Mouse (Mus musculus): ENCODE measurements around the gene Abca8b. TPM values are rescaled to one million over a fixed set of nuclear protein-coding genes. Genes with fewer than 3 reads are reported as not detected.
"Not testable (repeated sequence)": the region's sequence is repeated elsewhere in the genome, so short reads cannot be mapped to it uniquely, and the experiment has no call there.

Gene Abca8b
- 1.3 and 1.5 TPM in 2 replicates for polyA plus RNA-seq (2016; fragmentation: Nextera tagmentation; extraction: Ambion mirVana)

DNA sequence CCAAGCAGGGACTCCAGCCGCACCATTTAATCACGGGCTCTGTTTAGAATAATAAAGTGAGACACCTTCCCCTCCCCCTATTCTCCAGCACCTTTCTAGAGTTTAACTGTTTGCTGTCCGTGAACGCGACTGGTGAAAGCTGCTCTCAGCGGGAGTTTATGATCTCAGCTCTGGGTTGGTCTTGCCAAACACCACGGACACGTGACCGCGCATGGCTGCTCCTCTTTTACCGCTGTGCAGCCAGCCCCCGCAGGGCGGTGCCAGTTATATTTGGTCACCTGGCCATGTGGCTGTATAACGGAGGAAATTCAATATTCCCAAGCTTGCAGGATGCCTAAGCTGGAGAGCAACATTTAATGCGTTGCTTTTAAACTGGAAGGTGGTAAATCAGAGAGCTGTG is at the start of gene Abca8b:
Abca8b (minus strand) TSS at position 222 of the 400 bp plus-strand sequence.
- Histone ChIP-seq H3K9me3 (replicated peaks) (no peaks in the 10 kb centered on the region), H3K36me3 (no peaks in the 10 kb centered on the region), H3K4me2 (replicated peaks) (peak within 1 kb of the TSS; percentile 76), H3K4me3 (peak within 1 kb of the TSS; percentile 40), H3K9ac (peak within 1 kb of the TSS; percentile 55), H3K27me3 (no peaks in the 10 kb centered on the region), H3K4me1 (peaks cover 5% of the 10 kb centered on the region; the same call in 1 of the 2 replicates), H3K27ac (peak within 1 kb of the TSS; percentile 7; the same call in 1 of the 2 replicates)
- peak; percentile 93 for ATAC-seq (ENCODE audit: low FRiP score)
- under 1% methylated on average over 15 of the region's 15 CpGs for WGBS

DNA sequence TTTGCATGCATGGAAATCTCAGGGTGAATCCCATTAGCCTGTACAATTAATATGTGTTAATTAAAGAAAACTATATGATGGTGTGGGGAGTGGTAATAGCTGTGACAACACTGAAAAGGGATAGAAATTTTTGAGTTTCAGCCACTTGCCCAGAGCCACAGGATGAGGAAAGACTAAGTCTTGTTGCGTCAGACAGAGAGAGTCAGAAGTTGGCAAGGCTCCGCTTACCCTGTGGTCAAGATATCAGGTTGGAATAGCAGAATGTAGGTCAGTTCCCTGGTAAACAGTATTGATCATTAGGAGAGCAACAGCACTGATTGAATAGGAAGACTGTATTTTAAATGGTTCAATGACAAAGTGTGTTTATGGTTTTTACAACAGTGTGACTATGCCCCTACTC is 42.1 kb upstream of the Abca8b start:
- Histone ChIP-seq H3K27me3 (no peaks in the 10 kb centered on the region), H3K9me3 (replicated peaks) (no peaks in the 10 kb centered on the region), H3K4me3 (no peak overlapping the region), H3K9ac (no peak overlapping the region), H3K27ac (no peak overlapping the region), H3K4me2 (replicated peaks) (no peak overlapping the region), H3K4me1 (no peaks in the 10 kb centered on the region), H3K36me3 (no peaks in the 10 kb centered on the region)
- WGBS = 94% methylated on average over 2 of the region's 2 CpGs
- no peak for ATAC-seq (ENCODE audit: low FRiP score)

DNA sequence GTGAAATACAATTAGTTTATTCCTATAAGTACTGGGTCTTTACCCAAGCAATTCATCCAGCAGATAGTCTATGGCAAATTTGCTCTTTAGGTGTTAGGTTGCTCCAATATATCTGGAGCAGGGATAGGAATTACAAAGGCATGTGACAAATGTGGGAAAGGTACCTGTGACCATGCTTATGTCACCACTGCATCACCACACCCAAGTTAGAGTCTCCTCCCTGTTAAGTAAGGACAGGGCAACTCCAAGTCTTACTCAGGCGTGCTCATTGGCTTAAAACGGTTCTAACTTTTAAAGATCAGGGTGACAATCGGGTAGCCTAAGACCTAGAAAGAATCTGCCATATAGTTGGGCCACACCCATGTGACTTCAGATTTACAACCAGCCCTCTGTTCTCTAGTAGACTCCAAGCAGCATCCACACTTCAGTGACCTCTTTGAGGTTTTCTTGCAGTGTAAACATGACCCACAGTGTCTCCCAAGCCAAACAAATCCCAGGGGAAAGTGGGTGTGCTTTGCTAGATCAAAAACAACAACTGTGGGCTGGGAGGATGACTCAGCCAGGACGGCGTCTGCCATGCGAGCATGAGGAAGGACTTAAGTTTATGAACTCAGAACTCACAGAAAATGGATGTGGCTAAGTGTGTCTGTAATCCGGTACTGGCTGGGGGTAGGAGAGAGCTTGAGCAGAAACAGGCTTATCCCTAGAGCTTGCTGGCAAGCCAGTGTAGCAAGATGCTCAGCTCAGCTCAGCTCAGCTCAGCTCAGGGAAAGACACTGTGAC is 33.5 kb upstream of the Abca8b start:
- WGBS = 68% methylated on average over 7 of the region's 7 CpGs
- Histone ChIP-seq H3K27ac (no peak overlapping the region), H3K4me1 (no peaks in the 10 kb centered on the region), H3K4me2 (replicated peaks) (no peak overlapping the region), H3K27me3 (no peaks in the 10 kb centered on the region), H3K4me3 (no peak overlapping the region), H3K9me3 (replicated peaks) (no peaks in the 10 kb centered on the region), H3K36me3 (no peaks in the 10 kb centered on the region), H3K9ac (no peak overlapping the region)
- no peak for ATAC-seq (ENCODE audit: low FRiP score)

DNA sequence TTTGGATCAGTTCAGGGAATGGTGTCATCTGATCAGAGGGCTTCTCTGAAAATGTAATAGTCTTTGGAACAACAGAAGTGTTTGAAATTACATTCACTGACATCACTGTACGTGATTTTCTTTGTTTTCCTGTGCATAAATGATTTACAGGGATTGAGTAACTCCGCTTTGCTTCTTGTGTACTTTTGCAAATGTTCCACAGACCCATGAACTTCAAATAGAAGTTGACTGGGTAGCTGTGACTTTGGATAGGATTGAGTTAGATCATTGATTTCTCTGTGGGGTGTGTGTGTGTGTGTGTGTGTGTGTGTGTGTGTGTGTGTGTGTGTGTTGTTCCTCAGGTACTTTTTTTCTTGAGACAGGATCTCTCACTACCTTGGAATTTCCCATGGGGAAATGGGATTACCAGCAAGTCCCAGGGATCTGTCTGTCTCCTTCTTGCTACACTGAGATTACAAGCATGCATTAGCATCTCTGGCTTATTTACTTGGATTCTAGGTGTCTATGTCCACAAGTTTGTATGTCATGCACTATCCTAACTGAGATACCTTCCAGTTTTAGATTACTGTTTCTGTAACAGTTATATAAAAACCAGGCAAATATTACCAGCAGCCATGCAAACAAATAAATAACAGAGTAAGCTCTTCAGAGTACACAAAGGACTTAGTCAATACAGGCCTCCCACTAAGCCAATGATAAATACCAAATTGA is 15.3 kb upstream of the Abca8b start:
- Histone ChIP-seq H3K27me3 (no peaks in the 10 kb centered on the region), H3K4me3 (no peak overlapping the region), H3K9ac (no peak overlapping the region), H3K36me3 (no peaks in the 10 kb centered on the region), H3K4me2 (replicated peaks) (no peak overlapping the region), H3K27ac (no peak overlapping the region), H3K4me1 (no peaks in the 10 kb centered on the region), H3K9me3 (replicated peaks) (no peaks in the 10 kb centered on the region)
- 78% methylated on average over 2 of the region's 2 CpGs for WGBS
- no peak for ATAC-seq (ENCODE audit: low FRiP score)

DNA sequence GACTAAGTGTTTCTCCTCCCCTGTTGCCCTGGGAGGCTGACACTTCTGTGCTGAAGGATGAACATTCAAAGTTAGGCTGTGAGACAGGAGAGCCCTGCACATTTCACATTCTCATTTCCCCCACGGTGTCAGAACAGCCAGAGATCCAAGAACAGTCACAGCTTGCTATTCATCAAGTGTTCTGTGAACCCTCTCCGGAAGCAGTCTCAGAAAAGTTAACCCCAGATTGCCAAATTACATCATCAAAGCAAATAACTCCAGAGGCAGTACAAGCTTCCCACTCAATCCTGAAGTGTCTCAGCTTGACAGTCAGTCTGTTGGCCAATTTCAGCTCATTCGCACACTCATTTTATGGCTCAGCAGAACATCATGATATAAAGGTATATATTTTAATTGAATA is 632 bp downstream of the Abca8b start:
- no peaks in the 10 kb centered on the region for H3K36me3 ChIP-seq
- ATAC-seq (ENCODE audit: low FRiP score) = 0 out of 2 replicates have a peak, but pooled peaks have one; percentile 13
- no peak overlapping the region for H3K9ac ChIP-seq
- peaks cover 5% of the 10 kb centered on the region; the same call in 1 of the 2 replicates for H3K4me1 ChIP-seq
- peak overlapping the region; percentile 76 for H3K4me2 ChIP-seq (replicated peaks)
- no peaks in the 10 kb centered on the region for H3K27me3 ChIP-seq
- H3K4me3 ChIP-seq = peak overlapping the region; percentile 40; the same call in 1 of the 2 replicates
- no peaks in the 10 kb centered on the region for H3K9me3 ChIP-seq (replicated peaks)
- 10% methylated on average over 3 of the region's 3 CpGs for WGBS
- no peak overlapping the region; the same call in 1 of the 2 replicates for H3K27ac ChIP-seq

DNA sequence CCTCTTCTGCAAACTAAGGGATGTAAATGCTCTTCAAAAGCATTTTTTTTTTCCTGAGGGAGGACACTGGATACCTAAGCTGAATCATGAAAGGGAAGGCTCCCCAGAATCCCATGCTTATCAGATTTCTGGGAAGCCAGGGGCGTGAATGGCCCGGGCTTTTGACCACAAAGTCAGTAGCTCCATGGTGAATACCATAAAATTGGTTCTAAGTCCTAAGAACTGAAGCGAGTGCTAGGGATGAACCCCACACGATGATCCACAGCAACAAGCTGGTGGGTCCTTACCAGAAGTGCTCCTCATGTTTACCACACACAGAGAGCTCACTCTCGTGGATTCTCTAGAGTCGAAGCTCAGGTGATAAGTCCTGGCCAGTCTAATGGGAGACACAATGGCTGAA is 1.6 kb downstream of the Abca8b start:
- H3K27ac ChIP-seq = no peak overlapping the region
- peaks cover 5% of the 10 kb centered on the region; the same call in 1 of the 2 replicates for H3K4me1 ChIP-seq
- no peaks in the 10 kb centered on the region for H3K9me3 ChIP-seq (replicated peaks)
- no peak overlapping the region for H3K9ac ChIP-seq
- peak overlapping the region; percentile 3; the same call in 1 of the 2 replicates for H3K4me2 ChIP-seq (replicated peaks)
- H3K36me3 ChIP-seq = no peaks in the 10 kb centered on the region
- WGBS = 57% methylated on average over 6 of the region's 6 CpGs
- no peaks in the 10 kb centered on the region for H3K27me3 ChIP-seq
- no peak for ATAC-seq (ENCODE audit: low FRiP score)
- H3K4me3 ChIP-seq = no peak overlapping the region

DNA sequence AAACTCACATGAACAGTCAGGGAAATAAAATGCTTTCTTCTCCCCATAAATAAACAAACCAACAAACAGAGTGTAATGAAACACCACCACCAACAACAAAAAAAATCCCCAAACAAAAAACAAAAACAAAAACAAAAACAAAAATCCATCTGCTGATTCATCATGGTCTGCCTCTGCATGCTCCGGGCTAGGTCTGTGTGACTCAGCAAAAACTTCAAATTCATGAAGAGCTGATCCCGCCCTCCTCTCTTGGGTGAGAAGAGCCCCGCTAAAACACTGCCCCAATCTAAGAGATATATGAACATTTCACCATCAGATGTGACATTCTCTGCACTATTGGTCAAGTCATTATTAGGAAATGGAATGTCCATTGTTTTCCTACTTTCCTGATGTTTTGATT is 4.4 kb downstream of the Abca8b start:
- Histone ChIP-seq H3K36me3 (no peaks in the 10 kb centered on the region), H3K4me1 (peaks cover 10% of the 10 kb centered on the region; the same call in 1 of the 2 replicates), H3K27me3 (no peaks in the 10 kb centered on the region), H3K27ac (no peak overlapping the region), H3K4me3 (no peak overlapping the region), H3K9me3 (replicated peaks) (no peaks in the 10 kb centered on the region), H3K4me2 (replicated peaks) (no peak overlapping the region), H3K9ac (no peak overlapping the region)
- 82% methylated on average over 3 of the region's 3 CpGs for WGBS
- no peak for ATAC-seq (ENCODE audit: low FRiP score)

DNA sequence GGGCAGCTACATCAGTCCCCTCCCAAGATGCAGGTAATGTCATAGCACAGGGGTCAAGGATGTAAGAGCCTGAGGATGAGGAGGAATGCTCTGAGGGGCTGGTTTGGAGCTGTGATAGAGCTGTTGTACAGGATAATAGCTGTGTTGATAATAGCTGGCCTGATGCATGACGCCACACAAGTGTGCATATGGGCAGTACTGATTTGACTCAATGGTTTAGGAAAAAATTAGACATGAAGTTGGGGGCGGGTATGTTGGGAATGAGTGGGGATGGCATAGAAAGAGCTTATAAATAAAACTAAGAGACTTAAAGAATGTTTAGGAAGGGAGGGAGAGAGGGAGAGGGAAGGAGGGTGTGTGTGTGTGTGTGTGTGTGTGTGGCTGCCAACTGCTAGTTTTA is 5.4 kb downstream of the Abca8b start:
- no peak overlapping the region for H3K9ac ChIP-seq
- no peak for ATAC-seq (ENCODE audit: low FRiP score)
- peaks cover 10% of the 10 kb centered on the region; the same call in 1 of the 2 replicates for H3K4me1 ChIP-seq
- H3K4me3 ChIP-seq = no peak overlapping the region
- H3K4me2 ChIP-seq (replicated peaks) = no peak overlapping the region
- H3K27ac ChIP-seq = no peak overlapping the region
- no peaks in the 10 kb centered on the region for H3K9me3 ChIP-seq (replicated peaks)
- WGBS = 90% methylated on average over 2 of the region's 2 CpGs
- no peaks in the 10 kb centered on the region for H3K36me3 ChIP-seq
- H3K27me3 ChIP-seq = no peaks in the 10 kb centered on the region

DNA sequence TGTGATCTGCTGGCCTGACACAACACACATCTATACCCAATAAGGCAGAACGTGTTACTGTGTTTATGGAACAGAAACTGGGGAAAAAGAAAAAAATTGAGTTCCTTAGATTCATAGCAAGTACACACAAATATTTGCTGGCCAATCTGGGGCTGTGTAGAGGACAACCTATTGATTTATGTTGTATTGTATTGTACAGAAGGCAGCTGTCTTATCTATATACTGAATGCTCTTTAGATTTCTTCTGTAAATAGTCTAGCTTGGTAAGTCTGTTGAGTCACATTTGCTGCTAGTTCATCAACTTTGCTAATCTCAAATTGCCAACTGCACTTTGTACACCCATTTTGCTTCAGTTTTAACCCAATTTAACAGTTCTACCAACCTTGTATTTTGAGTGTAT is 7.5 kb downstream of the Abca8b start:
- no peak overlapping the region for H3K9ac ChIP-seq
- WGBS = 53% methylated on average over 1 of the region's 1 CpGs
- H3K9me3 ChIP-seq (replicated peaks) = no peaks in the 10 kb centered on the region
- ATAC-seq (ENCODE audit: low FRiP score) = no peak
- 0 out of 2 replicates have a peak, but pooled peaks cover 5% of the 10 kb centered on the region for H3K4me1 ChIP-seq
- H3K4me3 ChIP-seq = no peak overlapping the region
- no peak overlapping the region for H3K4me2 ChIP-seq (replicated peaks)
- H3K27ac ChIP-seq = no peak overlapping the region
- H3K27me3 ChIP-seq = no peaks in the 10 kb centered on the region
- H3K36me3 ChIP-seq = no peaks in the 10 kb centered on the region

DNA sequence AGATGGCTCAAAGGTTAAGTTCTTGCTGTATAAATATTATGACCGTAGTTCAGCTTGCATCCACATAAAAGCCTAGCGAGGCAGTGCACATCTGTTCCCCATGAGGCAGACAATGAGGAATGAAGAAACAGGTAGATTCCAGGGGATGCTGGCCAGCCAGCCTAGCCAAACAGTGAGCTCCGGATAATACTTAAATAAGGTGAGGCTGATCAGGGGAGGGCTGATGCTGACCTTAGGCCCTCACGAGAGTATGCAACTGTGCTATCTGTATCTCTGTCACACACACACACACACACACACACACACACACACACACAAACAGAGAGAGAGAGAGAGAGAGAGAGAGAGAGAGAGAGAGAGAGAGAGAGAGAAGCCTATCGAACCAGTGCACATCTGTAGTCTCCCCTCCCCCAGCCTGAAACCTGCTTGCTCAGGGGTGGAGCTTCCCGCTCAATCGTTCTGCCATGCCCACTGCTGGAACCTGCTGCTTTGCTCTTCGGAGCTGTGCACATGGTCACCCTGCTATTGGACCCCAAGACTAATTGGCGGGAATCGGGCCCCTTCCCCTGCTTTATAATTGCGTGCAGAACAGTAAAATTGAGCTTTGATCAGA is 8.1 kb downstream of the Abca8b start:
- WGBS = 47% methylated on average over 11 of the region's 11 CpGs
- not testable (repeated sequence) for H3K4me2 ChIP-seq (replicated peaks); H3K9me3 ChIP-seq (replicated peaks); H3K36me3 ChIP-seq; H3K4me1 ChIP-seq; H3K4me3 ChIP-seq; H3K27ac ChIP-seq; H3K27me3 ChIP-seq; H3K9ac ChIP-seq; ATAC-seq (ENCODE audit: low FRiP score)

DNA sequence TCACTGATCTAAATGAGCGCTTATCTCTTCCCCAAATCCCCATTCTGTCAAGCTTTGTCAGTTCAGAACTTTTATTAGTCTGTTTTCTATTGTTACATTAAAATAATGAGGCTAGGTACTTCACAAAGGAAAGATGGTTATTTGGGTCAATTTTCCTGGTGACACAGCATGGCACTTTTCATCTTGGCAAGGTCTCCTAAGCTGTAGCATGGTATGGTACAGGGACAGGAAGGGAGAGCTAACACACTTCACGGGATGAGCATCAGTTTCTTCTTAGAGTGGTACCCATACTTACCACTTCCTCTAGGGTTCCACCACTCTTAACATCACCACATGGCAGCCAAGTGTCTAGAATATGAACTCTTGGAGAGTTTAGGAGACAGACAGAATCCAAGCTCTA is 13.8 kb downstream of the Abca8b start:
- H3K4me1 ChIP-seq = no peaks in the 10 kb centered on the region
- no peak overlapping the region for H3K27ac ChIP-seq
- no peak overlapping the region for H3K4me3 ChIP-seq
- 98% methylated on average over 2 of the region's 2 CpGs for WGBS
- H3K36me3 ChIP-seq = no peaks in the 10 kb centered on the region
- H3K27me3 ChIP-seq = no peaks in the 10 kb centered on the region
- no peak overlapping the region for H3K9ac ChIP-seq
- ATAC-seq (ENCODE audit: low FRiP score) = no peak
- no peaks in the 10 kb centered on the region for H3K9me3 ChIP-seq (replicated peaks)
- H3K4me2 ChIP-seq (replicated peaks) = no peak overlapping the region

DNA sequence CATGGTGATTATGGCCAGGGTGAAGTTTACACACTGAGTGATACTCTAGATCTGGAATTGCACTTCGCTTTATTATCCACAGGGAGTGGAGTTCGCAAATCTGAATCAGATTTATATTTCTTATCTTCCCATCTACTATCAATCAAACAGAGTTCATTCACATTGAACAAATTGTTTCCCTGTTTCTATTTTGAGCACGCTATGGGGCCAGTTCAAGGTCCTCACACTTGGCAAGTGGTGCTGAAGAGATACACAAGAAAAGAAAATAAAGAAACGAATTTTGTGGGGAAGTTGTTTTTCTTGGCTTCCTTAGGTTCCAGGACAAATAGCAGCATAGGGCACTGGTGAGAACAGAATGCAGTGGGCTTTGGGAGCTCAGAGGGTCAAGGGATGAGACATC is 25.1 kb downstream of the Abca8b start:
- no peak overlapping the region for H3K27ac ChIP-seq
- WGBS = 86% methylated on average over 4 of the region's 4 CpGs
- no peak overlapping the region for H3K4me3 ChIP-seq
- H3K9ac ChIP-seq = no peak overlapping the region
- H3K36me3 ChIP-seq = no peaks in the 10 kb centered on the region
- ATAC-seq (ENCODE audit: low FRiP score) = no peak
- H3K27me3 ChIP-seq = no peaks in the 10 kb centered on the region
- H3K9me3 ChIP-seq (replicated peaks) = no peaks in the 10 kb centered on the region
- no peak overlapping the region for H3K4me2 ChIP-seq (replicated peaks)
- no peaks in the 10 kb centered on the region for H3K4me1 ChIP-seq

Data from hindbrain, embryonic 12.5 days (tissue).